Mouse (Mus musculus): ENCODE results near the gene Mmab.

Mmab gene

DNA sequence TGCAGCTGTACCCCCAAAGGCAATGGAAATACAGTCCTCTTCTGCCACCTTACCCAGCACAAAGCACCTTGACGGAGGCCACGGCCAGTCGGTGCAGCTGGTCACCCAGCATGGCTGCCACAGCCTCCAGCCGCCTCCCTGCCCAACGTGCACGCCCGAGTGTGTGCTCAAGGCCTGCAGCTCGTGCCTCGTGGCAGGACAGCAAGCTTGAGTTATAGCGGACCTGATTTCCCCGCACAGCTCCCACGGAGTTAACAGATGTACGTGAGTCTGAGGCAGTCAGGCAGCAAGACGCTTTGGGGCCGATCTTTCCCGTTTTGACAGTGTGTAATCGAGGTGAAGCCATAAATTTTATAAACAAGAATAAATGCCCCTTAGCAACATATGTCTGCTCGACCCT is 15.2 kb downstream of the Mmab start:
- DNase-seq (ENCODE audit: low spot score), result no peak

DNA sequence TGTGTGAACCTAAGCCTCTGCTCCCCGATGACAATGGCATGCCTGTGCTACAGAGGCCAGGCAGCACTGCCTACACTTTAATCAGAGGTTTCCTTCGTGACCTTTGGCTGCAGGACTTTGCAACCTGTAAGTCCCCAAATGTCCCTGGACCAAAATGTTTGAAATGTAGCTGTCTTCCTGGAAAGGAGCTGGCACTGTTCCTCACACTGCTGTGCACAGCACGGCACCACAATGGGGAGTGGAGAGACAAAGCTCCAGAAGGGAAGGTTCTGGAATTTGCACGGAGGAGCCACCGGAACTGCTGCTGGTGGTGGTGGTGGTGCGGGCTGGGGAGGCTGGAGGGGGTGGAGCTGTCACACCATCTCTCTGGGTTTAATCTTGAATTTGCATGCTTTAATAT is 17.1 kb downstream of the Mmab start:
- no peak for DNase-seq (ENCODE audit: low spot score)

DNA sequence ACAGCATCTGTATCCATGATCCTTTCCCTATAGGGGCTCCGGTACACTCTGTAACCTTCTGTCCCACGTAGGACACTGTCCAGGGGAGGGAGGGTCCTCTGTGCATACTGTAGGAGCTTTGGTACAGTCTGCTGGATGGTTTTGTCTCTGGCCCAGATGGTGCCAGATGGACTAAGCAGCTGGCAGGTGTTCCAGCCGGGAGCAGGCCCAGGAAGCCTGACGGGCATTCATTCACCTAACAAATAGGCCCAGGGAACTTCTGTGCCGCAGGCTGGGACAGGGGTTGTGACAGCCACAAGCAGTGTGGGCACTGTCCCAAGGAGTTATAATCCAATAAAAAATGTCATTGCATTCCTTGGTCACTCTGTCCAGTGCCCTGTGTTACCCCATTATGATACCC is 19.9 kb downstream of the Mmab start:
- DNase-seq (ENCODE audit: low spot score), result no peak

DNA sequence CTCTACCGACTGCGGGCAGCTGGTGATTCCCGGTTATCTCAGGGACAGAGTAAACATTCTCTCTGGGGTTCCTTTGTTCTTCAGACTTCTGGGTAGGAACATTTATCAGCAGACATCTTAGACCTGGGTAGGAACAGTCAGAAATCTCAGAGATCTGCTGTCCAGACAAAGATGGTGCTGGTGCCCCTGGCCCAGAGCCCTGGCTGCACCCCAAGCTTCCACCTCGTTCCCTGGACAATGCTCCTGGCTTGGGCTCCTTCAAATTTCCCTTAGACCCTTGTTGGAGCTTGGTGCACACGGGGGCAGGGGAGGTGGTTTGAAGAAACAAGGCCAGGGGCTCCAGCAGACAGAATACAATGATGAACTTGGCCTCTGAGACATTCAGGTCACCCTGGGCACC is 21.3 kb downstream of the Mmab start:
- no peak for DNase-seq (ENCODE audit: low spot score)

DNA sequence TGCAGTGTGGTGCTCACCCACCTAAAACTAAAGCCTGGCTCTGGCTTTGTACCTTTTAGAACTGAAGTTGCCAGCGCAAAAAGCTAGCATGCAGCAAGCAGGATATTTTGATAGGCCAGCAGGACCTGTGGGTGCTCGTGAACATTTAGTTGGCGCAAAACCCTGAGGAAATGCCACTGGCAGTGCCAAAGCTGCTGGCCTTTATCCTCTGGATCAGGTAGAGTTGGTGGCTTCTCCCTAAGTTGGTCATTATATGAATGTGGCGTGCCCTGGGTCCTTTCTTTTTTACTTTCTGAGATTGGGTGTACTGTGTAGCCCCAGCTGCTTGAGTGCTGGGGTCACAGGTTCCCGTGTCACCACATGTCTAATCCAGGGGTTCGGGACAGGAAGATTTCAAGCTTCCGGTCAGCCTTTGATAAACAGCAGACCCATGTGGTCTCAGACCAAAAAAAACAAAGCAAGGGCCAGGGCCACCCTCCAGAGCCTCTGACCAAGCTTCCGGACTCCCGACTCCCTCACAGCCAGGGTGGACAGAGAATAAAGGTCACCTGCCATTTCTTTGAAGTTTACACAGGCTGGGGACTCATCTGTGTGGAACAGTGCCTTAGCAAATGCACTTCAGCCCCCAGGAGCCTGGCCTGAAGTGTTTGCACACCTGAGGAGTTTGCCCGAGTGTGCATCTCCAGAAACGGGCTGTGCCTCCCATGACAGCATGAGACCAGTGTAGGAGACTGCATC is 22.1 kb downstream of the Mmab start:
- DNase-seq (ENCODE audit: low spot score), result no peak

DNA sequence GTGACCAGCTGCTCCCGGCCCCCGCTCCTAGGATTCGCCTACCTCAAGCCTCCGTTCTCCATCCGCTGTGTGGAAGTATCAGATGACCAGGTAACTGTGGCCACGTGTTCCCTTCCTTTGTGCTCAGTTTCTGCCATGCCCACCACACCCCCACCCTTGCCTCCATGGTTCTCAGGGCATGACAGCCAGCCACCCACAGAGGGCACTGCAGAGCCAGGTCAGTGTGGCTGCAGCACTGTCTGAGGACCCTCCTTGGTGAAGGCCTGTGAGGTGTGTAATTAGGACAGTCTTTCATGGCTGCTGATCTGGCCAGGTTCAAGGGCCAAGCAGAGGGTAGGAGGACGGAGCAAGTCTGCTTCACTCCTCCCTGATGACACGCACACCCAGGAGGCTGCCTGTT is 25.3 kb downstream of the Mmab start:
- DNase-seq (ENCODE audit: low spot score), result no peak

DNA sequence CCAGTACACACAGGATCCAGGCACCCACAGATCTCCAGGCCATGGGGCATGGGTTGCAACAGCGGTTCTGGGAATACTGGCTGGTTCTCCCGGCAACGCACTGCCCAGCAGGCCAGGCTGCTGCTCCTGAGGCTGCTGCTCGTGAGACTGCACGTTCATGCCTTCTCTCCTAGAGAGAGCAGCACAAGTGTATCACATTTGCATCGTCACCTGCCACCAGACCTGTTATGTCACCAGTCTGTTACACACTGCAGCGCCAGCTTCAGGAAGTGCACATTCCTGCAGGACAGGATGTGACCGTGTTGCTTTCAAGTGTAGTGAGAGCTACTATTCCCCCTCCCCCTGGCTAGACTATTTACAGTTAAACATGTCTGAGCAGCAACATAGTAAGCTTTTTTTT is 27.0 kb downstream of the Mmab start:
- no peak for DNase-seq (ENCODE audit: low spot score)

DNA sequence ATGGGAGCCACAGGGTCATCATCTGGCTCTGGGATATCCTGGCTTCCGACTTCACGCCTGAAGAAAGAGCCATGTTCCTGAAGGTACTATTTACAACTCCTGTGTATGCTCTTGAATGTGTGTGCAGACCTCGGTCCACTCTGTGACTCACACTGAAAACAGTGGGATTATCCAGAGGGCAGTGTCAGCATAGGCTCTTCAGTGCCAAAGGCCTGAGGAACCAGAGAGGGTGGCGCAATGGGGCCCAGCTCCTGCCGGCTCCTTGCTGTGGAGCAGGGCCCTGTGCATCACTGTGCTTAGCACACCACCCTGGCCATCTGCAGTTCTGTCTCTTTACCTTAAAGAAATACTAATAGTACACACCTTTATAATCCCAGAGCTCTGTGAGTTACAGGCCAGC is 28.3 kb downstream of the Mmab start:
- no peak for DNase-seq (ENCODE audit: low spot score)

DNA sequence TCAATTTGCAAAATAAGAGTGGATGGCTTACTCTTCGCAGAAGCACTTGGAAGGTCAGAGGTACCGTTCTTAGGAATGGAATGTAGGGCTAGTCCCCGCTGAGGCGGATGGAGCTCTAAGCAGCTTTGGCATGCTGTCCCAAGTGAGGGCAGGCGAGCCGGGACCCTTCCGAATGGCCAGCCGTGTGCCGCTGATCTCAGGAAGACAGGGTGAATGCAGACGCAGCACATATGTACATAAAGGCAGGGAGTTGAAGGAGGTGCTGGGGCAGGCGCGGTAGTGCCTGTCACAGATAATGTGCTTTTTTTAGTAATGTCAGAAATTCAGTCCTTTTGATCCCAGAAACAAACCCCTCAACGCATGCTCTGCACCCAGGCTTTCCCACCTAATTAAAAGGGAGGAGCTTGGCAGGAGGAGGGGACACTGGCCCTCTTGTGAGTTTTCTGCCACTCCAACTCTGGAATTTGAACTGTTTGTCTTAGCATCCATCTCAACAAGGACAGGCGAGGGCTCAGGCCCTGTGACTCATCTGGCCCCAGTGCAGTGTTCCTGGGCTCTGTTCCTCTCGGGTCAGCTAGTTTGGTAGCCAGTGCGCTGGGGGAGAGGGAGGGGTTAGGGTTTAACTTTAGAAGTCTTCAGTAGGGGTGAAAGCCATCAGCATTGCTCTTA is 30.7 kb downstream of the Mmab start:
- DNase-seq (ENCODE audit: low spot score), result no peak

DNA sequence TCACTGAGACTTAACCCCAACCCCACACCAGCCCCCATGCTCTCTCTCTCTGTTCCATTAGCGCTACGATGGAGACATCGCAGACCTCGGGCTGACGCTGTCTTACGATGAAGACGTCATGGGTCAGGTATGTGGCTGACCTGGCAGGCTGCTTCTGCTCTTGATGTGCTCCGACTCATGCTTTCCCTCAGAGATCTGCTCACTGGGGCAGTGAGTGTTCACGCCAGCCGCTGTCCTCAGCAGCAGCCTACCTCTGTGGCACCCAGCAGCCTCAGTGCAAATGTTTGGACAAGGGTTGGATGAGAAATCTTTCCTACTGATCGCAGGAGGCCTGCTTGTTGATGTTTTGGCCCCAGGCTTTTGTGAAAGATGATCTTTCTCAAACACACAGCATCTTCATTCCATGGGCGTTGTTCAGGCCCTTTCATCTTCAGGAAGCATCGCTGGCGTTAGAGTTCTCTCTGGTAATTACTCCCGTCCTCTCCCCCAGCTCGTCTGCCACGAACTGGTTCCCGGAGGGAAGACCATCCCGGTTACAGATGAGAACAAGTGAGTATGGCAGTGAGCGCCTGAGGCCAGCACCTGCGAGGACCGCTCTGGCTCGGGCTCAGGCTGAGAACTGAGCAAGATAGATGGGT is 31.4 kb downstream of the Mmab start:
- no peak for DNase-seq (ENCODE audit: low spot score)

DNA sequence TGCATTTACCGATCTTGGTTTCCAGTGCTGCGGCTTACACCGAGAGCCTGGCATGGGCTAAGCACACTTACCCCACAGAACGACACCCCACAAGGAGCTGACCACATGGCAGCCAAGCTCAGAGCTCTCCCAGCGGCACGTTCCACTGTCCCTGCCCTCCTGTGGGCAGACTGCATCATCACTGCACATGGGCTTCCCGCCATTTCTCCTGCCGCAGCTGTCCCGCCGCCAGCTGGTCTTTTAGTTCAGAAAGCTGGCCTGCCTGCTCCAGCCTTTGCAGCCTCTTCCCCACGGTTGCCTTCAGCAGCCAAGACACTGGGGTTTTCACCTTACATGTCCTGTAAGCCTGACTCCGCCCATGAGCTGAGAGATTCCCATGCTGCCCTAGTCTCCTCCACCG is 33.4 kb downstream of the Mmab start:
- DNase-seq (ENCODE audit: low spot score), result no peak

DNA sequence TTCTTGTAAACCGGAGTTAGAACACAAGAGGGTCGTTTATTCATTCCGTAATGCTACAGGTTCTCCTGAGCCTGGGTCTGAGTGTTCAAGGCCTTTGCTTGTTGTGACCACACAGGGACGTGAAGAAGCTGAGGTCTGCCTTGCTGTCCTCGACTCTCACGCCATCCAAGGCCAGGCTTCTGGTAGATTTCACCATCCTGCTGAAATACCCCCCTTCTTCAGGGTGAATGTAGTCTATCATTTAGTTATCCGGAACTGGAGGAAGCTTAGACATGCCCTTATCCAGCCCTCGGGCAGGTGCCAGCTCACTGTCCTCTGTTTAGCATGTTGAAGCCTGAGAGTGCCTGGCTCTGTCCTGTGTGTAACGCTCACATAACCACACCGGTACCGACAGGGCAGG is 35.0 kb downstream of the Mmab start:
- no peak for DNase-seq (ENCODE audit: low spot score)

DNA sequence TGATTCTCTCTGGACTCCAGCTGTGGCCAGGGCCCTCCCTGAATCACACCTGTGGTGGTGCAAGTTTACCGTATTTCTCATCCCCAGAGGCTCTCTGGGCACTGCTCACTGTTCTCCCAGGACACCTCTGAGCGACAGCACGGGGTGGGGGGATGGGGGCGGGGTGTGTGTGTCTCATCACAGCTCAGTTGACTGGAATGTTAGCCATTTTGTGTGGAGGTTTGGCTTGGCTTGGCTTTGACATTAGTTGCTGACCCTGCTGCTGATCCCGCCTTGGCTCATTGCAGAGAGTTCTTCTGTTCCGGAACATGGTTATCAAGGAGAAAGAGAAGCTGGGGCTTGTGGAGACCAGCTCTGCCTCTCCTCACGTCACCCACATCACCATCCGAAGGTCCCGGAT is 36.0 kb downstream of the Mmab start:
- no peak for DNase-seq (ENCODE audit: low spot score)

DNA sequence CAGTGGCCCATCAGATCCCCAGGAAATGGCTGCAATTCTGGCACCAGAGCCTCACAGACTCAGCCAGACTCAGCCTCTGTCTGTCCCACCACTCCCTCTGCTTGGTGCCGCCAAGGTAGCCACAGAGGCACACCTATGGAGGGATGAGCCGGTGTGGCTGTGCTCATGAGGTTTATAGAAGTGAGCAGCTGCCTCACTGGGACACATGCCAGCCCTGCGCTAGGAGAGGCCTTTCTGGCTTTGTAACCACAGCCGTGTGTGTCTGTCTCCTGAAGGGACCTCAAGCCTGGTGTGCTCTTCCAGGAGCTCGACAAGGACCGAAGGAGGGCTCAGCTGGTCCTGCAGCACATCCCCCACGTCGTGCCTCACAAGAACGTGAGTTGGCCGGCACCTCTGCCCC is 36.6 kb downstream of the Mmab start:
- no peak for DNase-seq (ENCODE audit: low spot score)

DNA sequence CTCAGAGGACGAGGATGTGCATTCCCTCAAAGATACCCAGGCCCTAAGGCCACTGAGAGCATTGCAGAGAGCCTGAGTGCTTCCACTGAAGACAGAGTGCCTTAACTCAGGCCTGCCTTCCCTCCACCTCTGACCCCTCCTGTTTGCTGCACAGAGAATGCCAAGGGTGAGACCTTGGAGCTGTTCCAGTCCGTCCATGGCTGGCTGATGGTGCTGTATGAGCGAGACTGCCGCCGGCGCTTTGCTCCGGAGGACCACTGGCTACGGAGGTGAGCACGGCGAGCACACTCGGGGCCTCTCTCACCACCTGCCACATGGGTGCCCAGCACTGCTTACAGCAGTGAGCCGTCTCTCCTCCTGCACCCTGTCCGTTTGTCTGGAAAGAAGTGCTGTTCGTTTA is 37.3 kb downstream of the Mmab start:
- DNase-seq (ENCODE audit: low spot score), result peak; percentile 46

DNA sequence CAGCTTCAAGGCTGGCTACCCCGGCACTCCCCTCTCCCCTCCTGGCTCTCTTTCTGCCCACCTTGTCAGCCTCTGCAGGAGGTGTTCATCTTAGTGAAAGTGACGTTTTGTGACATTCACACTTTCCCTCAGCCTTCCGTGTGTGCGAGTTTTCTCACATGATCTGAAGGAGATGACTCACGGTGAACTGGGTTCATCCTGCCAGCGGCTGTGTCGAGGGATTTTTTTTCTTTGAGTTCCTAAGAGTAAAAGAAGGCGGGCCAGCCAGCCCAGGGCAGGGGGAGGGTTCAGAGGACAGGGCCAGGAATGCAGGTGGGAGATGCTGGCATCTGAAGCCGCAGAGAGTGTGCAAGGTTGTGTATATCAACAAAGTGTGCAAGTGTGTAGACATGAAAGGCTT is 50.7 kb downstream of the Mmab start:
- no peak for DNase-seq (ENCODE audit: low spot score)

DNA sequence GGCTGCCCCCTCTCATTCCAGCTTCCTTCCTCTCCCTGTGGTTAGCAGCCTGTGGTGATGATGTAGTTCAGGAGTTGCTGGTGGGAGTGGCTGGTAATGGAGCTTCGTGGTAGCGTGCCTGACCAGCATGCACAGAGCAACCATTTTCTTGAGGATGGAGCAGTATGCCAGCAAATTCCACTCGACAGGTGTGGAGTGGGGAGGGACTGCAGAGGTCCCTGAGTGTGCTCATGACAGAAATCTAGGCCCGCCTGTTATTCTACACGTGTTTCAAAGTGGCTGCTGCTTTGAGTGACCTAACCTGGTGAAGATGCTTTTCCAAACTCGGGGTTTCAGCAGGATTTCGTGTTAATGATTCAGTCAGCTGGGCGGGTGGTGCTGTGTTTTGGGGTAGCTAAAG is 59.4 kb downstream of the Mmab start:
- DNase-seq (ENCODE audit: low spot score), result no peak

DNA sequence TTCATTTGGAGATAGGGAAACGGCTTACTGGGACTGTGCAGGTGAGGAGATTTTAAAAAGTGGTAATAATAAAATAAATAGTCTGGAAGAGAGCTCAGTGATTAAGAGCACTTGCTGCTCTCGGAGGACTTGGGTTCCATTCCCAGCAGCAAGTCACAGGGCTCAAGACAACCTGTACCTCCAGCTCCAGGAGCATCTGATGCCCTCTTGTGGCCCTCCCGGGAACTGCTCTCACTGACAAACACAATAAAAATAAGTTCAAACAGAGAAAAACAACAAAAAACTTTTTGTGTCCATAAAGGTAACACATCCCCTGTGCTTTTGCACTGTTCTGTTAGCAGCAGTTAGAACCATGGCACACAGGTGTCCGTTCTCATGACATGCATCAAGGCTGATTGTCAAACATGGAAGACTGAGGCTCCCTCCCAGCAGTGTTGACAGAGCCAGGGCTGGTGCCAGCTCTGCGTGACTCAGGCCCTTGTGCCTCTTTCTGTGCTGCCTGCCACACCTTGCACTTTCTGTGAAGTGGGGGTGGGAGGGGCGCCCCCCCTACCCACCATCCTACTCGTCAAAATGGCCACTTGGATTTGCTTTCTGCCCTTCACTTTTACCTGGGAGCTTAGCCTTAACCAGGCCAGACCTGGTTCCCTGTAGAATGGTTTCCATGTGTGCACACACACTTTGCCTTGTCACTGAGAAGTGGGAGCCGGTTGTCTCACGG is 60.5 kb downstream of the Mmab start:
- no peak for DNase-seq (ENCODE audit: low spot score)

Measured in ovary, adult 18-20 months (tissue).